Mouse (Mus musculus): ENCODE data around the gene Nop53. TPM values are rescaled to one million over a fixed set of nuclear protein-coding genes. Genes with fewer than 3 reads are reported as not detected.

Gene Nop53
- polyA plus RNA-seq, 1 experiment from 2014 or later = 212 TPM

DNA sequence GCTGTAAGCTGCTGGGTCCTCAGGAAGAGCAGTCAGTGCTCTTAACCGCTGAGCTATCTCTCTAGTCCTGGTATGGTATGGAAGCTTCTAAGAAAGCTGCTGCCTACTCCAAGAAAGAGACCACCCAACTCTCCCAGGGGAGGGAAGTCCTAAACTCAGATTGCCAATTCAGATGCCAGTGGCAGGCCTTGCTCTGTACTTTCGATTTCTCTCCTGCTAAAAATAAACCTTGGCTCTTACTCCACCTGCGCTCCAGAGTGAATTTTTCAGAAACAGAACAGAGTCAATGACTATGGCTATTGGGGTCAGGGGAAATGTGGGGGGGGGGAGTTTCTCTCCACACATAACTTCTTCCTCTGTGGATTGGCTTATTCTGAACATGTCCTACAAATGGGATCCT is 14.2 kb downstream of the Nop53 start:
- H3K4me1 ChIP-seq (ENCODE audit: insufficient read depth, low read length) = 0 out of 2 replicates have a peak, but pooled peaks cover 3% of the 10 kb centered on the region
- 77% methylated on average over 3 of the region's 3 CpGs for WGBS
- no peak for ATAC-seq (ENCODE audit: low FRiP score, low TSS enrichment)
- H3K27ac ChIP-seq (ENCODE audit: low read length) = no peak overlapping the region
- no peak overlapping the region for H3K4me3 ChIP-seq (ENCODE audit: low read length)
- peaks cover 16% of the 10 kb centered on the region for H3K36me3 ChIP-seq (ENCODE audit: insufficient read depth, low read length)
- H3K9ac ChIP-seq (replicated peaks; ENCODE audit: low read length) = no peak overlapping the region
- H3K9me3 ChIP-seq (ENCODE audit: low read length) = peaks cover 3% of the 10 kb centered on the region; the same call in 1 of the 2 replicates
- no peaks in the 10 kb centered on the region for H3K27me3 ChIP-seq (ENCODE audit: insufficient read depth, low read length)
- H3K4me2 ChIP-seq (replicated peaks; ENCODE audit: low read depth, low read length) = no peak overlapping the region

DNA sequence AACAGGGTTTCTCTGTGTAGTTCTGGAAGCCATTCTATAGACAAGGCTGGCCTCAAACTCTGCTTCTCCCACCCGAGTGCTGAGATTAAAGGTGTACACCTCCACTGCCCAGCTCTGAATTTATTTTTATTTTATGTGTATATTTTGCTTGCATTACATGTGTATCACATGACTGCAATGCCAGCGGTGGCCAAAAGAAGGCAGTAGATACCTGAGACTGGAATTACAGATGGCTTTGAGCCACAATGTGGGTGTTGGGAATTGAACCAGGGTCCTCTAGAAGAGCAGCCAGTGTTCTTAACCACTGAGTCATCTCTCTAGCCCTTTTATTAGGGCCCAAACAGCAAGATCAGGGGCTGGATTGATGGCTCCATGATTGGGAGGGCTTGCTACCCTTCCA is 15.3 kb downstream of the Nop53 start:
- 57% methylated on average over 2 of the region's 2 CpGs for WGBS

DNA sequence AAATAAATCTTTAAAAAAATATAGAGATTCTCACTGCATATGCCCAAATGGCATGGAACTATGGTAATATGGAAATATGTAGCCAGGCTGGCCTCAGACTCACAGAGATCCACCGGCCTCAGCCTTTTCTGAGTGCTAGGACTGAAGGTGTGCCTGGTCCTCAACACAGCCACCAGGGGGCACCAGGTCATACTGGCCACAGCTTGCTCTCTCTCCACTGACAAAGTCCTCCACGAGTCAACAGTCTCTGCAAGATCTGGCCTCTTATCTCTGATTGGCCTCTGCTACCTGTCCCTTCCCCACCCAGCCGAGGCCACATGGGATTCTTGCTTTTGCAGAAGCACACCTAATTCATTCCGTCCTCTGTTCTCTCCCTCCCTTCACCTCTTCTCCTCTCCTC is 16.0 kb downstream of the Nop53 start:
- H3K27ac ChIP-seq (ENCODE audit: low read length) = no peak overlapping the region
- H3K9ac ChIP-seq (replicated peaks; ENCODE audit: low read length) = no peak overlapping the region
- ATAC-seq (ENCODE audit: low FRiP score, low TSS enrichment) = peak; percentile 58; the same call in 1 of the 2 replicates
- H3K4me3 ChIP-seq (ENCODE audit: low read length) = no peak overlapping the region
- 0 out of 2 replicates have a peak, but pooled peaks cover 3% of the 10 kb centered on the region for H3K4me1 ChIP-seq (ENCODE audit: insufficient read depth, low read length)
- peaks cover 3% of the 10 kb centered on the region; the same call in 1 of the 2 replicates for H3K9me3 ChIP-seq (ENCODE audit: low read length)
- H3K4me2 ChIP-seq (replicated peaks; ENCODE audit: low read depth, low read length) = no peak overlapping the region
- no peaks in the 10 kb centered on the region for H3K36me3 ChIP-seq (ENCODE audit: insufficient read depth, low read length)
- WGBS = 33% methylated on average over 4 of the region's 4 CpGs
- H3K27me3 ChIP-seq (ENCODE audit: insufficient read depth, low read length) = no peaks in the 10 kb centered on the region

More for the DNA sequence above, 15.3 kb downstream of the Nop53 start:
- H3K27me3 ChIP-seq (ENCODE audit: insufficient read depth, low read length) = no peaks in the 10 kb centered on the region
- no peak overlapping the region for H3K4me3 ChIP-seq (ENCODE audit: low read length)
- no peak overlapping the region for H3K9ac ChIP-seq (replicated peaks; ENCODE audit: low read length)
- 0 out of 2 replicates have a peak, but pooled peaks cover 3% of the 10 kb centered on the region for H3K4me1 ChIP-seq (ENCODE audit: insufficient read depth, low read length)
- H3K4me2 ChIP-seq (replicated peaks; ENCODE audit: low read depth, low read length) = no peak overlapping the region
- H3K9me3 ChIP-seq (ENCODE audit: low read length) = peaks cover 3% of the 10 kb centered on the region; the same call in 1 of the 2 replicates
- H3K36me3 ChIP-seq (ENCODE audit: insufficient read depth, low read length) = peaks cover 6% of the 10 kb centered on the region; the same call in 1 of the 2 replicates
- H3K27ac ChIP-seq (ENCODE audit: low read length) = no peak overlapping the region
- ATAC-seq (ENCODE audit: low FRiP score, low TSS enrichment) = no peak

DNA sequence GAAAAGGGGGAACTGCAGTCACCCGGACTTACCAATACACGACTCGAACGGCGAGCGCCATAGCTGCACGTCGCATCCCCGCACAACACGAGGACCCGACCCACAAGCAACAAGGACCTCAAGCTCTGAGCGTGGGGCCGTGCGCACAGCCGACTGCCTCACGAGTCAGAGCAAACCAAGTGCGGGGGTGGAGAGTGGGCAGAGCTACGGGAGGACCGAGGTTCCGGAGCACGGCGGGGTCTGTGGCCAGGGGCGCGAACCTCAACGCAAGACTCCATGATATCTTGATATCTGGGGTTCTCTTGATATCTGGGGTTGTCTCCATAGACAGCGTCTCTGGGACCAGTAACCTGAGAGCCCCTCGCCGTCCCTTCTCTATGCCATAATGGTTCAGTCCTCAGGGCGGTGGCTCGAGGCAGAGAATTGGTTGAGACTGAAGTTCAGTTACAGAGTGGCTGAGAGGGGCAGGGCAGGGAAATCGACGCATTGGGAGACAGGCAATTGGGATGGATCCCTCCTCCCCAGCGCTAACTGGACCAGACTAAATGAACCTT is 23.6 kb downstream of the Nop53 start, which contains the start of gene Selenow:
Gene Selenow (minus strand): TSS at position 183 of the 554 bp plus-strand sequence.
- peak within 1 kb of the TSS; percentile 77 for H3K27ac ChIP-seq (ENCODE audit: low read length)
- H3K36me3 ChIP-seq (ENCODE audit: insufficient read depth, low read length) = peaks cover 26% of the 10 kb centered on the region
- peak within 1 kb of the TSS; percentile 90 for H3K9ac ChIP-seq (replicated peaks; ENCODE audit: low read length)
- 0% methylated on average over 33 of the region's 33 CpGs for WGBS
- H3K4me3 ChIP-seq (ENCODE audit: low read length) = peak within 1 kb of the TSS; percentile 79
- H3K9me3 ChIP-seq (ENCODE audit: low read length) = no peaks in the 10 kb centered on the region
- peak; percentile 96 for ATAC-seq (ENCODE audit: low FRiP score, low TSS enrichment)
- peaks cover 22% of the 10 kb centered on the region for H3K4me1 ChIP-seq (ENCODE audit: insufficient read depth, low read length)
- H3K4me2 ChIP-seq (replicated peaks; ENCODE audit: low read depth, low read length) = peak within 1 kb of the TSS; percentile 86
- no peaks in the 10 kb centered on the region for H3K27me3 ChIP-seq (ENCODE audit: insufficient read depth, low read length)

DNA sequence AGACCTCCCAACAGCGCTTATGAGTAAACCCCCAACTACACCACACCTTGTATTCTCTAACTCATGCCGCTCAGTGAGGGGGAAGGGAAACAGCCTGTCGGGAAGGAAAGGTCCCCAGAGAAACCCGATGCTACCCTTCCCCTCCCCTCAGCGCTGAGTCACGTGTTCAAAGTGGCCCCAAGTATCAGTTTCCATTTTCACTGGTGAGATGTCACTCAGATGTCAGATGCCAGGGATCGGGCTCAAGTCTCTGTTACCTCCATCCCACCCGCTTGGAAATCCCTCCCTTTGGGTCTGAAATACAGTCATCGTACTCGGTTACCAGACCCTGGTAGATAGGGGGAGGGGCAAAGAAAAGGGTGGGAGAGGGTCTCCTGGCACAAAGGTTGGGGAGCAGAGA is 24.1 kb downstream of the Nop53 start:
- Histone ChIP-seq H3K27me3 (ENCODE audit: insufficient read depth, low read length) (no peaks in the 10 kb centered on the region), H3K9ac (replicated peaks; ENCODE audit: low read length) (peak overlapping the region; percentile 90), H3K4me3 (ENCODE audit: low read length) (peak overlapping the region; percentile 79), H3K4me1 (ENCODE audit: insufficient read depth, low read length) (peaks cover 22% of the 10 kb centered on the region), H3K9me3 (ENCODE audit: low read length) (no peaks in the 10 kb centered on the region), H3K4me2 (replicated peaks; ENCODE audit: low read depth, low read length) (peak overlapping the region; percentile 86), H3K36me3 (ENCODE audit: insufficient read depth, low read length) (peaks cover 31% of the 10 kb centered on the region), H3K27ac (ENCODE audit: low read length) (peak overlapping the region; percentile 77)
- under 1% methylated on average over 10 of the region's 10 CpGs for WGBS
- peak; percentile 64 for ATAC-seq (ENCODE audit: low FRiP score, low TSS enrichment)

DNA sequence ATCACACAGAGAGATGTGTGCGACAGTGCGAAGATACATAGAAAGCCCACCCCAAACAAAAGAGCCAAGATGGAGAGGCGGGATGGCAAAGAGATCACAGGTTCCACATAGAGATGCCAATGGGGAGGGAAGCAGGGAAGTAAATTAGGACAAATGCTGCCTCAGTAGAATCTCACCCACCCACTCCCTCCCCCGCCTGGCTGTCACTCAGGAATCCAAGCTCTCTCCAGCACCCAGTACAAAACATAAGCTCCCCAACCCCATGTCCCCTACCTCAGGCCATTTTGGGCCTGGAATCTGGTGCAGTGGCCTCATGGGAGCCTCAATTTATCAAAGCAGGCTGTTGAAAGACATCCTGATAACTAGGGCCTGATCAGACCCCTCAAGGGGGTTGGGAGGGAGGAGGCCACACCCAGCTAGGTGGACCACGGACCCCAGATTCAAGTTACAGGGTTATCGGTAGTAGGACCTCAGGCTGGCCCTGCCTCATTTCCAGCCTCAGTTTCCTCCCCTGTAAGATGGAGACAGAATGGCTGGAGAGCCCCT is 25.2 kb downstream of the Nop53 start:
- H3K27me3 ChIP-seq (ENCODE audit: insufficient read depth, low read length) = no peaks in the 10 kb centered on the region
- no peak overlapping the region for H3K27ac ChIP-seq (ENCODE audit: low read length)
- 83% methylated on average over 6 of the region's 6 CpGs for WGBS
- H3K4me2 ChIP-seq (replicated peaks; ENCODE audit: low read depth, low read length) = peak overlapping the region; percentile 86
- H3K4me1 ChIP-seq (ENCODE audit: insufficient read depth, low read length) = peaks cover 22% of the 10 kb centered on the region
- H3K4me3 ChIP-seq (ENCODE audit: low read length) = peak overlapping the region; percentile 79
- H3K36me3 ChIP-seq (ENCODE audit: insufficient read depth, low read length) = peaks cover 36% of the 10 kb centered on the region
- H3K9me3 ChIP-seq (ENCODE audit: low read length) = no peaks in the 10 kb centered on the region
- ATAC-seq (ENCODE audit: low FRiP score, low TSS enrichment) = no peak
- peak overlapping the region; percentile 17; the same call in 1 of the 2 replicates for H3K9ac ChIP-seq (replicated peaks; ENCODE audit: low read length)

DNA sequence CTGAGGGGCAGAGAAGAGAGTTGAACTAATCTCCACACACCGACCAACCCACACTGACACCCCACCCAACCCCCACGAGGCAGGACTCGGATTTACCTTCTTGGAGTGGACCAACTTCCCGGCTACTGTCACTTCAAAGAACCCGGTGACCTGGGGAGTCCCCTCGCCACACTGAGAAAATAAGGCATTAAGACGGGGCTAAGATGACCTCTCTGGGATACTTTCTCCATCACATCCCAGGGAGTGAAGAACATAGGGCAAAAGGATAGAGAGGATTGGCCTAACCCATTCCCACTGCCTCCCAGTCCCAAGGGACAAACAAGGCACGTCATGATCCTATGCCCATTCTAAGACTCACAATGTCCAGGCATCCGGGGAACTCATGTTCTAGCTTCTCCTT is 25.9 kb downstream of the Nop53 start:
- 92% methylated on average over 9 of the region's 9 CpGs for WGBS
- Histone ChIP-seq H3K4me3 (ENCODE audit: low read length) (no peak overlapping the region), H3K27ac (ENCODE audit: low read length) (no peak overlapping the region), H3K4me2 (replicated peaks; ENCODE audit: low read depth, low read length) (peak overlapping the region; percentile 86; the same call in 1 of the 2 replicates), H3K9me3 (ENCODE audit: low read length) (no peaks in the 10 kb centered on the region), H3K27me3 (ENCODE audit: insufficient read depth, low read length) (no peaks in the 10 kb centered on the region), H3K9ac (replicated peaks; ENCODE audit: low read length) (no peak overlapping the region), H3K4me1 (ENCODE audit: insufficient read depth, low read length) (peaks cover 22% of the 10 kb centered on the region), H3K36me3 (ENCODE audit: insufficient read depth, low read length) (peaks cover 36% of the 10 kb centered on the region)
- ATAC-seq (ENCODE audit: low FRiP score, low TSS enrichment) = no peak

DNA sequence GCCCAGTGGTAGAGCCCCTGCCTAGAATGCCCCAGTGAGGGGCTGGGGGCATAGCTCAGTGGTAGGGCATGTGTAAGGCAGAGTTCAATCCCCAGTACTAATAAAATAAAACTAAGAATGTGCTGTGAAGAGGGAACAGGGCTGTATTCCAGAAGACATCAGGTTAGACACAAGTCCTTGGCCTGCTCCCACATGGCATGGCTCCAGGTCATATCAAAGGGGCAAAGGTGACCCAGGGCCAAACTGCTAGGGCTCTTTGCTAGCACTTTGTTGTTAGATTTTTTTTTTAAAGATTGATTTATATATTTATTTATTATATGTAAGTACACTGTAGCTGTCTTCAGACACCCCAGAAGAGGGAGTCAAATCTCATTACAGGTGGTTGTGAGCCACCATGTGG is 27.5 kb downstream of the Nop53 start:
- no peak overlapping the region for H3K9ac ChIP-seq (replicated peaks; ENCODE audit: low read length)
- no peak for ATAC-seq (ENCODE audit: low FRiP score, low TSS enrichment)
- H3K9me3 ChIP-seq (ENCODE audit: low read length) = no peaks in the 10 kb centered on the region
- no peak overlapping the region for H3K27ac ChIP-seq (ENCODE audit: low read length)
- no peaks in the 10 kb centered on the region for H3K27me3 ChIP-seq (ENCODE audit: insufficient read depth, low read length)
- peaks cover 36% of the 10 kb centered on the region for H3K36me3 ChIP-seq (ENCODE audit: insufficient read depth, low read length)
- no peak overlapping the region for H3K4me3 ChIP-seq (ENCODE audit: low read length)
- no peak overlapping the region for H3K4me2 ChIP-seq (replicated peaks; ENCODE audit: low read depth, low read length)
- H3K4me1 ChIP-seq (ENCODE audit: insufficient read depth, low read length) = peaks cover 22% of the 10 kb centered on the region

DNA sequence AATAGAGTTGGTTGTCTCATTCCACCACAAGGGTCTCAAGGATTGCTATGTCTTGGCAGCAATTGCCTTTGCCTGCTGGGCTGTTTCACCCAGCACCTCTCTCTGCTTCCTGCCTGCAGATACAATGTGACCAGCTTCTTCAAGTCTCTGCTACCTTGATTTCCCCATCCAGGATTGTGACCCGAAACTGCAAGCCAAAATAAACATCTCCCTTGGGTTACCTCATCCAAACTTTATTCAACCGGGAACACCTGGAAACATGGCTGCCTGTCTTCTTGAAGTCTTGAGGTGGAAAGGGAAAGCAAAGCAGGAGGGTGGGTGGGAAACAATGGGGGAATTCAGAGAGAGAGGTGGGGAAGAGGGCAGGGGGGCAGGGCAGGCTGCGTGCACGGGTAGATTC is 28.9 kb downstream of the Nop53 start:
- WGBS = 87% methylated on average over 4 of the region's 4 CpGs
- H3K9ac ChIP-seq (replicated peaks; ENCODE audit: low read length) = no peak overlapping the region
- H3K9me3 ChIP-seq (ENCODE audit: low read length) = no peaks in the 10 kb centered on the region
- ATAC-seq (ENCODE audit: low FRiP score, low TSS enrichment) = no peak
- H3K4me1 ChIP-seq (ENCODE audit: insufficient read depth, low read length) = peaks cover 16% of the 10 kb centered on the region
- H3K4me2 ChIP-seq (replicated peaks; ENCODE audit: low read depth, low read length) = no peak overlapping the region
- H3K27me3 ChIP-seq (ENCODE audit: insufficient read depth, low read length) = no peaks in the 10 kb centered on the region
- H3K4me3 ChIP-seq (ENCODE audit: low read length) = no peak overlapping the region
- H3K36me3 ChIP-seq (ENCODE audit: insufficient read depth, low read length) = peaks cover 36% of the 10 kb centered on the region
- no peak overlapping the region for H3K27ac ChIP-seq (ENCODE audit: low read length)

DNA sequence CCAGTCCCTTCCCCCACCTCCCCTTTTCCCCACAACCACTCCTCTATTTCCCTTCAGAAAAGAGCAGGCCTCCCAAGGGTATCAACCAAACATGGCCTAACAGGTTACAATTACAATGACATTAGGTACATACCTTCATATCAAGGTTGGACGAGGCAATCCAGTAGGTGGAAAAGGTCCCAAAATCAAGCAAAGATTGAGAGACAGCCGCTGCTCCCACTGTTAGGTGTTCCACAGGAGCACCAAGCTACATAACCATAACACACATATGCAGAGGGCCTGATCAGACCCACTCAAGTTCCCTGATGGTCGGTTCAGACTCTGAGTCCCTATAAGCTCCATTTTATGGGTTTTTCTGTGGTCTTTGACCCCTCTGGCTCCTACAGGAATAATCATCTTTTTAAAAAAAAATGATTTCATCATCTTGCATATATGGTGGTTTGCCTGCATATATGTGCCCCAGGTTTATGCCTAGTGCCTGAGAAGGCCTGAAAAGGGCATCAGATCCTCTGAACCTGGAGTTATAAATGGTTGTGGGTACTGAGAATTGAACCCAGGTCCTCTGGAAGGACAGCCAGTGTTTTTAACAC is 29.6 kb downstream of the Nop53 start:
- H3K36me3 ChIP-seq (ENCODE audit: insufficient read depth, low read length) = peaks cover 36% of the 10 kb centered on the region
- no peak overlapping the region for H3K9ac ChIP-seq (replicated peaks; ENCODE audit: low read length)
- WGBS = 72% methylated on average over 3 of the region's 3 CpGs
- no peak for ATAC-seq (ENCODE audit: low FRiP score, low TSS enrichment)
- no peak overlapping the region for H3K27ac ChIP-seq (ENCODE audit: low read length)
- no peak overlapping the region for H3K4me3 ChIP-seq (ENCODE audit: low read length)
- no peaks in the 10 kb centered on the region for H3K9me3 ChIP-seq (ENCODE audit: low read length)
- H3K4me1 ChIP-seq (ENCODE audit: insufficient read depth, low read length) = peaks cover 14% of the 10 kb centered on the region
- no peaks in the 10 kb centered on the region for H3K27me3 ChIP-seq (ENCODE audit: insufficient read depth, low read length)
- no peak overlapping the region for H3K4me2 ChIP-seq (replicated peaks; ENCODE audit: low read depth, low read length)
